Mouse (Mus musculus): ENCODE data around the gene Strn.

Strn gene

GRCm38 (mm10) chr17:78620740-78621139 lies 116.3 kb downstream of the Strn start:
- in situ Hi-C loops (cut with MboI; ENCODE audit: low sequenced_read_pairs), result no loop called here

DNA sequence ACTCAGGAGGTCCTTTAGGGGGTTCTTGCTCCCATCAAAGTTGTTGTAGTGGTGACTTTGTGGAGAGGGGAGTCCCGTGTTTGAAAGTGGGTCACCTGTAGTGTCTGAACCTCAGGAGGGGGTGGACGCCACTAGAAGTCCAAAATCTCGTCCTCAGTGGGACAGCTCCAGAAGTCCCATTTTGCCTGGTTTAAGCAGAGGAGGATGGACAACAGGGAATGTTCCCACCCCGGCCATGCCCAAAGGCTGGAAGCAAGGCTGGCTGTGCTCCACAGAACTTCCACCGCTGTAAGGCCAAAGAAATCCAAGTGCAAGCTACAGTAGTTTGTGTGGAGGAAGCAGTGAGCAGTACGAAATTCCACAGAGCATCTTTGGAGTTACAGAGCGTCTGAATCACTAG lies 117.0 kb downstream of the Strn start:
- in situ Hi-C loops (cut with MboI; ENCODE audit: low sequenced_read_pairs), result no loop called here

DNA sequence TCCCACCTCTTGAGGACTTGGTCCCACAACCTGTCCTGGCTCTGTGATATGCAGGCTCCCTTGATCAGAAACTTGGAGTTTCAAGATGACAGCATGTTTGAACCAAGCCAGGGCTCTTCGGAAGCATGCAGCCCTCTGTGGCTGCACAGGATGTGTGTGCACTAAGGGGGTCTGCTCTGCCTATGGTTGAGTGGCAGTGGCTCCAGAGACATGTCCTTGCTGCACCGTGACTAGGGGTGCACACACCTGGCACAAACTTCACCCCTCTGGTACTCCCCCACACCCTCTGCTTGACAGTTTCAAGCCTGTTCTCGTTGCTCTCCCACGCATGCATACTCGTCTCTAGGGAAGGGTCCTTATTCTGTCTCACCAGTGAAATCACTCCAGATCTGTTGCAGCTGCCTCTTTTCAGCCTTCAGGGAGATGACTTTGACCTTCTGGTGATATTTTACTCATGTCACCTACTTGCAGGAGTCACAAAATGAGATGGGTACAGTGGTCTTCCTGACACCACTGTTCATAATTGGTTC lies 118.8 kb downstream of the Strn start:
- in situ Hi-C loops (cut with MboI; ENCODE audit: low sequenced_read_pairs), result no loop called here

DNA sequence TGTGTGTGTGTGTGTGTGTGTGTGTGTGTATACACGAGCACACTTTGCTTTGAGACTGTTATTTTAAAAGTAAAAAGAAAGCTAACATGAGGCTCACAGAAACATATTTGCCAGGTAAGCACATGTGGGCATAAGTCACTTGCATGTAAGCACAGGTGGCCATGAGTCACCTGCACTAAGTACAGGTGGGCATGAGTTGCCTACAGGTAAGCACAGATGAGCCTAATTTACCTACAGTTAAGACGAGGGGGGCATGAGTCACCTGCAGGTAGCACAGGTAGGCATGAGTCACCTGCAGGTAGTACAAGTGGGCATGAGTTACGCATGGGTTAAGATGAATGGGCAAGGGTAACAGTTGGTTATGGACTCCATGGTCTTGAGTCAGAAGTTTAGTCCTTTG lies 121.9 kb downstream of the Strn start:
- in situ Hi-C loops (cut with MboI; ENCODE audit: low sequenced_read_pairs), result no loop called here

DNA sequence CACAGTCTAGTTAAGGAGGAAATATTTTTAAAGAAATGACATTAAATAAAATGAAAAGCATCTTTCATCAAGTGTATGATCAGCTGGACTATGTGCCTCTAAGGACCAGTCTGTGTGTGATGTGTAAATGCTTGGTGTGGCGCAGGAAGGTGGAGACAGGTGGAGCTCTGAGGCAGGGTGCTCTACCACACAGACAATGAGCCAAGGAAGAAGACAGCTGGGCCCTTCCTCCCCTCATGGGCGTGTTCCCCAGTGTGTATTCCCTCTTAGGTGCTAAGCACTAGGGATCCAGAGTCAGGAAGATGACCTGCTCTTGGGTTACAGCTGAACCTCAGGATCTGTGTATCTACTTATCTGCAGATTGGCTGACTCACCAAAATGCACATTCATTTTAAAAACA lies 122.5 kb downstream of the Strn start:
- in situ Hi-C loops (cut with MboI; ENCODE audit: low sequenced_read_pairs), result no loop called here

DNA sequence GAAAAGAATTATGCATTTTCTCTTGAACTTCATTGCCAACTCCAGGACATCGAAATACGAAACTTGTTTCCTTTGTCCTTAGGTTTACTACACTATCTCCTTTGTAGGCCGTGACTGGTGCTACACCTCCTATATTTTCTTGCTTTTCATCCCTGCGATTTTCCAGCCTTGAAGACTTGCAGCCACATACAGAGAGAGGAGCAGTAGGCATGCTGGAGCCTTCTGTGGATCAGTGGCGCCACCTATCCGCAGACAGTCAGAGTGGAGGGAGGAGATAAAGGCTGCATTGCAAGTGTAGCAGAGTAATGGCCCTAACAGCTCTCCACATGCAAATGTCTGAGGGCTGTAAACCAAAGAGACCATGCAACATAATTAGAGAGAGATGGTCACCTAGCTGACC lies 125.9 kb downstream of the Strn start:
- in situ Hi-C loops (cut with MboI; ENCODE audit: low sequenced_read_pairs), result no loop called here

DNA sequence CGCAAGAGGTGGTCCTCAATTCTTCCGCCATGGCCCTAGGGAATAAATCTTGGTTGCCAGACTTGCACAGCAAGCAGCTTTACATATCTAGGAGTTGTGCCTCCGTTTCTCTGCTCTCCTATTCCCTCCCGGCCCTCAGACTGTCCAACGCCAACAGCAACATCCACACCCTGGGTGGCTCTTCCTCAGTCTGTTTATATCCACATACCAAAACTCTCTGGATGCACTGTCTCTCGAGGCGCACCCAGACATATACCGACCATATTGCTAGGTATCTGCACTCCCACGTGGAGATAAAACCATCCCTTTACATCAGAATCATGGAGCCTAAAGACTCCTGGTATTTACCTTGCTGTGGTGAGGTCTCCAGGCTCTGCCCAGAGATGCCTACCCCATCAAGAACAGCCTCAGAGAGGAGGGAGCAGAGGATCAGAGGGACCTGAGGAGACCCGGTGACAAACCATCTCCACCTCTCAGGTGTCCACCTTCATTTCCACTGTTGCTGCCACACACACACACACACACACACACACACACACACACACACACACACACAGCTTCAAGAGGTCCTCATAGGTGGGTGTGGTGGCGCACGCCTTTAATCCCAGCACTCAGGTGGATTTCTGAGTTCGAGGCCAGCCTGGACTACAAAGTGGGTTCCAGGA lies 127.7 kb downstream of the Strn start:
- in situ Hi-C loops (cut with MboI; ENCODE audit: low sequenced_read_pairs), result no loop called here

- in situ Hi-C loops (cut with MboI; ENCODE audit: low sequenced_read_pairs), result no loop called here
Measured at GRCm38 (mm10) chr17:78608716-78609115, 128.3 kb downstream of the Strn start.

- in situ Hi-C loops (cut with MboI; ENCODE audit: low sequenced_read_pairs), result no loop called here
Measured at GRCm38 (mm10) chr17:78608135-78608670, 128.8 kb downstream of the Strn start.

- in situ Hi-C loops (cut with MboI; ENCODE audit: low sequenced_read_pairs), result no loop called here
Measured at GRCm38 (mm10) chr17:78604431-78604830, 132.6 kb downstream of the Strn start.

GRCm38 (mm10) chr17:78603872-78604271 lies 133.1 kb downstream of the Strn start:
- in situ Hi-C loops (cut with MboI; ENCODE audit: low sequenced_read_pairs), result no loop called here

- in situ Hi-C loops (cut with MboI; ENCODE audit: low sequenced_read_pairs), result no loop called here
Measured at GRCm38 (mm10) chr17:78602316-78602715, 134.7 kb downstream of the Strn start.

GRCm38 (mm10) chr17:78601601-78602000 lies 135.4 kb downstream of the Strn start:
- in situ Hi-C loops (cut with MboI; ENCODE audit: low sequenced_read_pairs), result no loop called here

DNA sequence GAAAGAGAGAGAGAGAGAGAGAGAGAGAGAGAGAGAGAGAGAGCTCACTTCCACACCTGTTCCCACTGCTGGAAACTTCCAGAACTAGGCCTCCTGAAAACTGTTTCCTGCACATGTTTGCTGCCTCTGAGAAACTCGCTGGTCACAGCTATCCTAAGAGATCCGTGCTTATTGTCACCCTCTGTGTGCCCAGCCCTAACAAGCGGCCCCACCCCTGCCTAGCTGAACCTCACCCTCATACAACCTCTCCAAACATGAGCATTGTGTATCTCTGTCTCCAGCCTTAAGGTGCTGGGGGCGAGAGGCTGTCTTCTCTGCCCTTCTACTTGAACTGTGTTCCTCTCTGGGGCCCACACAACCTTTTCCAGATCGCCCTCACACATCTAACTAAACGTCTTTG lies 136.0 kb downstream of the Strn start:
- in situ Hi-C loops (cut with MboI; ENCODE audit: low sequenced_read_pairs), result no loop called here
